Mouse (Mus musculus) limb, embryonic 13.5 days (tissue): ENCODE measurements around the gene Sirt1. TPM values are rescaled to one million over a fixed set of nuclear protein-coding genes. Genes with fewer than 3 reads are reported as not detected.
A peak's percentile ranks its signal among the peaks of the same experiment; 100 is the strongest.
"Not testable (repeated sequence)": the region's sequence is repeated elsewhere in the genome, so short reads cannot be mapped to it uniquely, and the experiment has no call there.

Source experiments
- ATAC-seq: fragments of 200-750 bp; cut with Nextera tagmentation; 2 replicates; pipeline ENCODE4 v1.8.0; 2017; ENCODE audit warnings: low read depth, moderate number of reproducible peaks, moderate TSS enrichment; ENCODE audit not compliant: low FRiP score
- H3K27ac ChIP-seq: fragments of 300-500 bp; sonication (generic); 2 replicates; pipeline ENCODE4 v1.5.1; 2015; ENCODE audit warnings: inconsistent platforms, mild to moderate bottlenecking, moderate library complexity
- H3K27me3 ChIP-seq: fragments of 300-500 bp; sonication (generic); 2 replicates; pipeline ENCODE4 v1.6.1; 2015; ENCODE audit warnings: mild to moderate bottlenecking, inconsistent platforms
- H3K36me3 ChIP-seq: fragments of 300-500 bp; sonication (generic); 2 replicates; pipeline ENCODE4 v1.6.1; 2015; ENCODE audit warnings: inconsistent platforms, mild to moderate bottlenecking, moderate library complexity
- H3K4me1 ChIP-seq: fragments of 300-500 bp; sonication (generic); 2 replicates; pipeline ENCODE4 v1.6.1; 2015; ENCODE audit warnings: inconsistent platforms
- H3K4me2 ChIP-seq: fragments of 300-500 bp; sonication (generic); replicated peaks from 2 replicates; pipeline ENCODE4 v1.6.1; 2015; ENCODE audit warnings: inconsistent platforms, mild to moderate bottlenecking, moderate library complexity
- H3K4me3 ChIP-seq: fragments of 300-500 bp; sonication (generic); 2 replicates; pipeline ENCODE4 v1.5.1; 2015; ENCODE audit warnings: moderate library complexity, mild to moderate bottlenecking, inconsistent platforms
- H3K9ac ChIP-seq: fragments of 300-500 bp; sonication (generic); 2 replicates; pipeline ENCODE4 v1.6.1; 2015; ENCODE audit warnings: mild to moderate bottlenecking, inconsistent platforms
- H3K9me3 ChIP-seq: fragments of 300-500 bp; sonication (generic); 2 replicates; pipeline ENCODE4 v1.6.1; 2016; ENCODE audit warnings: inconsistent platforms
- WGBS: fragments of 180-500 bp; shearing (Covaris S2); methylation state at CpG from one replicate; pipeline ENCODE4 v1.1.7; 2015; 5-methylcytosine and 5-hydroxymethylcytosine counted together
- polyA plus RNA-seq: library from polyadenylated mRNA; unstranded; fragments of >200 nt; fragmentation: Nextera tagmentation; extraction: Ambion mirVana; gene quantifications from 2 replicates; pipeline ENCODE4 v1.2.1, GENCODE M21; 2015

Sirt1 gene
- polyA plus RNA-seq, 1 experiment from 2014 or later: 6.5 TPM

DNA sequence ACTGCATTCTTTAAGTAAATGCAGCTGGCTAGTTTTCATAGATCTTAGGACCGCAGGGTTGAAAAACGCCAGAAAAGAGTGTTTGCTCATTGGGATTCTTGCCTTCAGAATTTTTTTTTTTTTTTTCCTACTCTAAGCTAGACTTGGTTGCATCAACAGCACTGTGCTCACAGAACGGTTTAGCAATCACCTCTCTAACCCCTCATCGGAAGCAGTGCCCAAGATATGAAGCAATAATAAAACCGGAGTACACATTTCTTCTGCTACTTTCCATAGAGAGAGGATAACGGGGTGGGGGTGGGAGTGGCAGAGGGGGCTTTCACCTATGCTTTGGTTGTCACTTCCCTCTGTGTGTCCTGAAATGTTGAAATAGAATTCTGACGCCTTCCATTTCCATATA lies 34.3 kb upstream of the Sirt1 start:
- Histone ChIP-seq H3K9me3 (no peaks in the 10 kb centered on the region), H3K9ac (no peak overlapping the region), H3K4me1 (no peaks in the 10 kb centered on the region), H3K36me3 (no peaks in the 10 kb centered on the region), H3K4me3 (no peak overlapping the region), H3K4me2 (peak overlapping the region; percentile 27), H3K27me3 (0 out of 2 replicates have a peak, but pooled peaks cover 2% of the 10 kb centered on the region), H3K27ac (no peak overlapping the region)
- ATAC-seq: no peak
- 58% methylated on average over 7 of the region's 7 CpGs for WGBS

GRCm38 (mm10) chr10:63415287-63415686 lies 33.8 kb upstream of the Sirt1 start:
- H3K4me3 ChIP-seq: no peak overlapping the region
- no peaks in the 10 kb centered on the region for H3K36me3 ChIP-seq
- H3K4me1 ChIP-seq: no peaks in the 10 kb centered on the region
- no peak overlapping the region for H3K27ac ChIP-seq
- no peak overlapping the region for H3K9ac ChIP-seq
- 0 out of 2 replicates have a peak, but pooled peaks cover 2% of the 10 kb centered on the region for H3K27me3 ChIP-seq
- 73% methylated on average over 7 of the region's 7 CpGs for WGBS
- no peak for ATAC-seq
- no peaks in the 10 kb centered on the region for H3K9me3 ChIP-seq
- H3K4me2 ChIP-seq: no peak overlapping the region

- no peak for ATAC-seq
- 88% methylated on average over 17 of the region's 17 CpGs for WGBS
- no peak overlapping the region for H3K27ac ChIP-seq
These were observed 31.3 kb upstream of the Sirt1 start for GRCm38 (mm10) chr10:63412756-63413155.

GRCm38 (mm10) chr10:63411674-63412073 lies 30.2 kb upstream of the Sirt1 start:
- H3K9me3 ChIP-seq, H3K9ac ChIP-seq, H3K36me3 ChIP-seq, ATAC-seq, H3K4me1 ChIP-seq, H3K4me3 ChIP-seq, H3K27me3 ChIP-seq, H3K4me2 ChIP-seq, H3K27ac ChIP-seq: not testable (repeated sequence)
- 92% methylated on average over 6 of the region's 7 CpGs for WGBS

More at GRCm38 (mm10) chr10:63412756-63413155, 31.3 kb upstream of the Sirt1 start:
- H3K4me1 ChIP-seq: no peaks in the 10 kb centered on the region
- no peak overlapping the region for H3K4me3 ChIP-seq
- no peak overlapping the region for H3K9ac ChIP-seq
- no peak overlapping the region for H3K4me2 ChIP-seq
- H3K9me3 ChIP-seq: no peaks in the 10 kb centered on the region
- 0 out of 2 replicates have a peak, but pooled peaks cover 2% of the 10 kb centered on the region for H3K27me3 ChIP-seq
- H3K36me3 ChIP-seq: no peaks in the 10 kb centered on the region

- H3K9me3 ChIP-seq: no peaks in the 10 kb centered on the region
- no peak for ATAC-seq
- no peak overlapping the region for H3K4me3 ChIP-seq
- H3K4me1 ChIP-seq: no peaks in the 10 kb centered on the region
- H3K4me2 ChIP-seq: no peak overlapping the region
- 58% methylated on average over 16 of the region's 16 CpGs for WGBS
- H3K27ac ChIP-seq: no peak overlapping the region
- H3K36me3 ChIP-seq: no peaks in the 10 kb centered on the region
- H3K9ac ChIP-seq: no peak overlapping the region
- H3K27me3 ChIP-seq: no peaks in the 10 kb centered on the region
These were observed 28.9 kb upstream of the Sirt1 start for GRCm38 (mm10) chr10:63410162-63410956.

GRCm38 (mm10) chr10:63403636-63404035 lies 22.1 kb upstream of the Sirt1 start:
- no peak overlapping the region for H3K4me2 ChIP-seq
- WGBS: 85% methylated on average over 2 of the region's 2 CpGs
- H3K9ac ChIP-seq: no peak overlapping the region
- no peaks in the 10 kb centered on the region for H3K36me3 ChIP-seq
- no peak overlapping the region for H3K27ac ChIP-seq
- ATAC-seq: no peak
- H3K4me3 ChIP-seq: no peak overlapping the region
- H3K27me3 ChIP-seq: no peaks in the 10 kb centered on the region
- H3K4me1 ChIP-seq: no peaks in the 10 kb centered on the region
- H3K9me3 ChIP-seq: no peaks in the 10 kb centered on the region

GRCm38 (mm10) chr10:63402731-63403504 lies 21.4 kb upstream of the Sirt1 start:
- Histone ChIP-seq H3K4me3 (no peak overlapping the region), H3K36me3 (no peaks in the 10 kb centered on the region; the same call in 1 of the 2 replicates), H3K4me2 (no peak overlapping the region), H3K9ac (no peak overlapping the region), H3K27ac (no peak overlapping the region), H3K27me3 (no peaks in the 10 kb centered on the region), H3K4me1 (no peaks in the 10 kb centered on the region), H3K9me3 (no peaks in the 10 kb centered on the region)
- no peak for ATAC-seq
- 91% methylated on average over 5 of the region's 5 CpGs for WGBS

- WGBS: 87% methylated on average over 10 of the region's 10 CpGs
- H3K27ac ChIP-seq: no peak overlapping the region
- H3K4me2 ChIP-seq: no peak overlapping the region
- peaks cover 3% of the 10 kb centered on the region; the same call in 1 of the 2 replicates for H3K36me3 ChIP-seq
- H3K9ac ChIP-seq: no peak overlapping the region
- no peaks in the 10 kb centered on the region for H3K4me1 ChIP-seq
- ATAC-seq: no peak
- H3K4me3 ChIP-seq: no peak overlapping the region
- no peaks in the 10 kb centered on the region for H3K27me3 ChIP-seq
- no peaks in the 10 kb centered on the region for H3K9me3 ChIP-seq
These were observed 15.5 kb upstream of the Sirt1 start for GRCm38 (mm10) chr10:63396963-63397362.

DNA sequence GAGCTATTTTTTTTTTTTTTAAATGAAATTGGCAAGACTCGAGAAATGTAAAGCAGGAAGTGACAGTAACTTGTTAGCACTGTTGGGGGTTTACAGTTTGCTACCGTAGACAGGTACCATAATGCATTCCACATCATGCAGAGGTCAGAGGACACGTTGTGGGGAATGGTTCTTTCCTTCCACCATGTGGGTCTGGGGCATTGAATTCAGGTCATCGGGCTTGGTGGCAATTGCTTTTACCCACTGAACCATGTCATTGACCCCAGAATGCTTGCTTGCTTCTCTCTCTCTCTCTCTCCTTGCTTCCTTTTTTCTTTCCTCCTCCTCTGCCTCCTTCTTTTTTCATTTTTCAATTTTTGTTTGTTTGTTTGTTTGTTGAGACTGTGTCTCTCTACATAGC lies 7.4 kb upstream of the Sirt1 start:
- Histone ChIP-seq H3K4me2 (no peak overlapping the region), H3K4me1 (no peaks in the 10 kb centered on the region), H3K9ac (no peak overlapping the region), H3K27ac (no peak overlapping the region), H3K27me3 (no peaks in the 10 kb centered on the region), H3K36me3 (no peaks in the 10 kb centered on the region), H3K4me3 (no peak overlapping the region), H3K9me3 (no peaks in the 10 kb centered on the region)
- ATAC-seq: no peak
- 73% methylated on average over 4 of the region's 4 CpGs for WGBS

- H3K9ac ChIP-seq: peak overlapping the region; percentile 67
- no peaks in the 10 kb centered on the region for H3K4me1 ChIP-seq
- no peak for ATAC-seq
- H3K27ac ChIP-seq: no peak overlapping the region
- H3K36me3 ChIP-seq: no peaks in the 10 kb centered on the region
- H3K4me2 ChIP-seq: peak overlapping the region; percentile 73
- no peaks in the 10 kb centered on the region for H3K27me3 ChIP-seq
- WGBS: 3% methylated on average over 10 of the region's 10 CpGs
- peak overlapping the region; percentile 66 for H3K4me3 ChIP-seq
- H3K9me3 ChIP-seq: no peaks in the 10 kb centered on the region
These were observed 5.5 kb upstream of the Sirt1 start for GRCm38 (mm10) chr10:63386991-63387390.

DNA sequence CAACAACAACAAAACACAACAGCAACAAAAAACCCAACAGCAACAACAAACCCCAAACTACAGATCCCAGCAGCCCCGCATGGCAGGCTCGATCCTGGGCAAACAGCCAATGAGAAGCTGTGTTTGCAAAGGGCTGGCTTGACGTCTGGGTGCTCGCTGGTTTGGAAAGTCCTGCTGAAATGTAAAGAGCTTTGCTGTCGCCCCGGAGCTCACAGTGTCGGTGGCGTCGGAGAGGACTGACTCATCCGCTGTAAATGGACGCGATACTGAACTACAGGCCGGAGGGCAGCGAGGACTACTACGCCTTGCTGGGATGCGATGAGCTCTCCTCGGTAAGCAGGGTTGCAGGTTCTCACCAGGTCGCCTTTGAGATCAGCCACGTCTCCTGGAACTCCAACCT lies 4.9 kb upstream of the Sirt1 start:
- H3K4me1 ChIP-seq: peaks cover 5% of the 10 kb centered on the region
- no peaks in the 10 kb centered on the region for H3K27me3 ChIP-seq
- H3K4me3 ChIP-seq: peak overlapping the region; percentile 66
- H3K9ac ChIP-seq: peak overlapping the region; percentile 67
- H3K36me3 ChIP-seq: no peaks in the 10 kb centered on the region
- peak overlapping the region; percentile 73 for H3K4me2 ChIP-seq
- under 1% methylated on average over 19 of the region's 19 CpGs for WGBS
- ATAC-seq: peak; percentile 81
- H3K9me3 ChIP-seq: no peaks in the 10 kb centered on the region
- no peak overlapping the region for H3K27ac ChIP-seq

- not testable (repeated sequence) for H3K36me3 ChIP-seq, H3K9me3 ChIP-seq, H3K4me1 ChIP-seq, ATAC-seq, H3K27ac ChIP-seq, H3K27me3 ChIP-seq
- H3K4me3 ChIP-seq: peak overlapping the region; percentile 66
- WGBS: 27% methylated on average over 5 of the region's 5 CpGs
- H3K4me2 ChIP-seq: peak overlapping the region; percentile 73
- peak overlapping the region; percentile 67; the same call in 1 of the 2 replicates for H3K9ac ChIP-seq
These were observed 4.4 kb upstream of the Sirt1 start for GRCm38 (mm10) chr10:63385897-63386296.
